Mouse (Mus musculus): ENCODE measurements at regions not wholly inside any gene's neighbourhood (a gene's known extent, or its start where the extent isn't known, plus 50 kb on each side); places are given as distances from the start of the nearest gene placed in this dataset.

GRCm38 (mm10) chr4:64276980-64277379, 230.2 kb upstream of the Tnc start:
- TF ChIP-seq MAX (IDR thresholded peaks at IDR 0.05) = no peak
- TF ChIP-seq CTCF (IDR thresholded peaks at IDR 0.05; ENCODE audit: control insufficient read depth, insufficient read depth, insufficient read length) = no peak
- no peak for TF ChIP-seq USF1 (IDR thresholded peaks at IDR 0.05; ENCODE audit: low read depth)
